Mouse (Mus musculus): ENCODE measurements around the gene Catspere2.
"Not testable (repeated sequence)": the region's sequence is repeated elsewhere in the genome, so short reads cannot be mapped to it uniquely, and the experiment has no call there.

GRCm38 (mm10) chr1:178187810-178188209 lies 204.6 kb downstream of the Catspere2 start:
- not testable (repeated sequence) for TF ChIP-seq CTCF (conservative IDR thresholded peaks at IDR 0.05; ENCODE audit: low read length); NANOG (IDR thresholded peaks at IDR 0.05; ENCODE audit: borderline replicate concordance, low read length); POU5F1 (IDR thresholded peaks at IDR 0.05; ENCODE audit: borderline replicate concordance, low read length)
